Mouse (Mus musculus) yolk sac, embryonic 10.5 days (tissue): ENCODE measurements at regions not wholly inside any gene's neighbourhood (a gene's known extent, or its start where the extent isn't known, plus 50 kb on each side); places are given as distances from the start of the nearest gene placed in this dataset.

Experiments
- DNase-seq: peaks from one replicate; pipeline ENCODE4 v3.0.0-alpha.2; 2017; ENCODE audit warnings: low spot score

GRCm38 (mm10) chr2:172094159-172094558 lies 50.9 kb upstream of the Cbln4 start:
- DNase-seq, result no peak

GRCm38 (mm10) chr2:172103881-172104655 lies 60.8 kb upstream of the Cbln4 start:
- no peak for DNase-seq

GRCm38 (mm10) chr2:172105241-172105640 lies 62.0 kb upstream of the Cbln4 start:
- DNase-seq, result no peak

GRCm38 (mm10) chr2:172110706-172111105 lies 67.4 kb upstream of the Cbln4 start:
- DNase-seq, result no peak

GRCm38 (mm10) chr2:172113639-172114038 lies 70.4 kb upstream of the Cbln4 start:
- DNase-seq, result no peak

- DNase-seq, result no peak
Observed at GRCm38 (mm10) chr2:172115604-172116206, 72.4 kb upstream of the Cbln4 start.

- DNase-seq, result no peak
Observed at GRCm38 (mm10) chr2:172127517-172127916, 84.3 kb upstream of the Cbln4 start.

GRCm38 (mm10) chr2:172131232-172131631 lies 88.0 kb upstream of the Cbln4 start:
- no peak for DNase-seq

- DNase-seq, result no peak
Observed at GRCm38 (mm10) chr2:172132623-172133332, 89.5 kb upstream of the Cbln4 start.

GRCm38 (mm10) chr2:172140080-172140479 lies 96.8 kb upstream of the Cbln4 start:
- DNase-seq, result no peak

- peak; percentile 26 for DNase-seq
Observed at GRCm38 (mm10) chr2:172143269-172143668, 100.0 kb upstream of the Cbln4 start.

GRCm38 (mm10) chr2:172148736-172149135 lies 99.6 kb upstream of the Mc3r start:
- no peak for DNase-seq

- DNase-seq, result no peak
Observed at GRCm38 (mm10) chr2:172149734-172150133, 98.6 kb upstream of the Mc3r start.

- DNase-seq, result no peak
Observed at GRCm38 (mm10) chr2:172150898-172151297, 97.4 kb upstream of the Mc3r start.

- DNase-seq, result no peak
Observed at GRCm38 (mm10) chr2:172159909-172160308, 88.4 kb upstream of the Mc3r start.

- DNase-seq, result no peak
Observed at GRCm38 (mm10) chr2:172177371-172177770, 70.9 kb upstream of the Mc3r start.

GRCm38 (mm10) chr2:172179301-172179700 lies 69.0 kb upstream of the Mc3r start:
- no peak for DNase-seq

- no peak for DNase-seq
Observed at GRCm38 (mm10) chr2:172197746-172198145, 50.5 kb upstream of the Mc3r start.
